Mouse (Mus musculus): ENCODE data around the gene Med27. TPM values are rescaled to one million over a fixed set of nuclear protein-coding genes. Genes with fewer than 3 reads are reported as not detected.

Gene Med27
- polyA plus RNA-seq, 1 experiment from 2014 or later, result 57.1 TPM

- Histone ChIP-seq H3K9ac (ENCODE audit: low read depth, low read length) (peak overlapping the region; percentile 15; the same call in 1 of the 2 replicates), H3K4me3 (ENCODE audit: low read length) (no peak overlapping the region), H3K27me3 (ENCODE audit: control insufficient read depth, insufficient read depth, low read length) (no peaks in the 10 kb centered on the region), H3K4me1 (ENCODE audit: control insufficient read depth, insufficient read depth, low read length) (peaks cover 3% of the 10 kb centered on the region), H3K27ac (ENCODE audit: low read depth, low read length) (no peak overlapping the region), H3K36me3 (ENCODE audit: control insufficient read depth, insufficient read depth, low read length) (no peaks in the 10 kb centered on the region), H3K4me2 (replicated peaks; ENCODE audit: low read depth, low read length) (no peak overlapping the region), H3K9me3 (ENCODE audit: control insufficient read depth, low read length) (no peaks in the 10 kb centered on the region)
- no peak for ATAC-seq (ENCODE audit: low FRiP score, low TSS enrichment)
- 92% methylated on average over 2 of the region's 2 CpGs for WGBS
Measured at GRCm38 (mm10) chr2:29485519-29485918, 138.9 kb downstream of the Med27 start.

GRCm38 (mm10) chr2:29486491-29486890 is 139.9 kb downstream of the Med27 start:
- Histone ChIP-seq H3K36me3 (ENCODE audit: control insufficient read depth, insufficient read depth, low read length) (no peaks in the 10 kb centered on the region), H3K4me2 (replicated peaks; ENCODE audit: low read depth, low read length) (no peak overlapping the region), H3K27me3 (ENCODE audit: control insufficient read depth, insufficient read depth, low read length) (no peaks in the 10 kb centered on the region), H3K27ac (ENCODE audit: low read depth, low read length) (no peak overlapping the region), H3K9me3 (ENCODE audit: control insufficient read depth, low read length) (no peaks in the 10 kb centered on the region), H3K4me1 (ENCODE audit: control insufficient read depth, insufficient read depth, low read length) (peaks cover 3% of the 10 kb centered on the region), H3K4me3 (ENCODE audit: low read length) (no peak overlapping the region), H3K9ac (ENCODE audit: low read depth, low read length) (no peak overlapping the region)
- 47% methylated on average over 7 of the region's 7 CpGs for WGBS
- no peak for ATAC-seq (ENCODE audit: low FRiP score, low TSS enrichment)

- H3K4me2 ChIP-seq (replicated peaks; ENCODE audit: low read depth, low read length), result no peak overlapping the region
- ATAC-seq (ENCODE audit: low FRiP score, low TSS enrichment), result no peak
- WGBS, result 27% methylated on average over 2 of the region's 2 CpGs
Measured at GRCm38 (mm10) chr2:29487652-29488051, 141.0 kb downstream of the Med27 start.

GRCm38 (mm10) chr2:29488379-29489236 is 142.0 kb downstream of the Med27 start:
- Histone ChIP-seq H3K9me3 (ENCODE audit: control insufficient read depth, low read length) (no peaks in the 10 kb centered on the region), H3K27me3 (ENCODE audit: control insufficient read depth, insufficient read depth, low read length) (no peaks in the 10 kb centered on the region), H3K27ac (ENCODE audit: low read depth, low read length) (no peak overlapping the region), H3K4me3 (ENCODE audit: low read length) (no peak overlapping the region), H3K4me1 (ENCODE audit: control insufficient read depth, insufficient read depth, low read length) (peaks cover 13% of the 10 kb centered on the region), H3K9ac (ENCODE audit: low read depth, low read length) (no peak overlapping the region), H3K36me3 (ENCODE audit: control insufficient read depth, insufficient read depth, low read length) (no peaks in the 10 kb centered on the region), H3K4me2 (replicated peaks; ENCODE audit: low read depth, low read length) (no peak overlapping the region)
- no peak for ATAC-seq (ENCODE audit: low FRiP score, low TSS enrichment)
- 81% methylated on average over 13 of the region's 13 CpGs for WGBS

More at GRCm38 (mm10) chr2:29487652-29488051, 141.0 kb downstream of the Med27 start:
- peaks cover 4% of the 10 kb centered on the region for H3K4me1 ChIP-seq (ENCODE audit: control insufficient read depth, insufficient read depth, low read length)
- no peaks in the 10 kb centered on the region for H3K27me3 ChIP-seq (ENCODE audit: control insufficient read depth, insufficient read depth, low read length)
- H3K9ac ChIP-seq (ENCODE audit: low read depth, low read length), result no peak overlapping the region
- no peaks in the 10 kb centered on the region for H3K9me3 ChIP-seq (ENCODE audit: control insufficient read depth, low read length)
- H3K4me3 ChIP-seq (ENCODE audit: low read length), result no peak overlapping the region
- H3K36me3 ChIP-seq (ENCODE audit: control insufficient read depth, insufficient read depth, low read length), result no peaks in the 10 kb centered on the region
- H3K27ac ChIP-seq (ENCODE audit: low read depth, low read length), result 0 out of 2 replicates have a peak overlapping the region, but pooled peaks have one; percentile 9

- Histone ChIP-seq H3K27ac (ENCODE audit: low read depth, low read length) (no peak overlapping the region), H3K9me3 (ENCODE audit: control insufficient read depth, low read length) (no peaks in the 10 kb centered on the region), H3K4me2 (replicated peaks; ENCODE audit: low read depth, low read length) (no peak overlapping the region), H3K9ac (ENCODE audit: low read depth, low read length) (no peak overlapping the region), H3K27me3 (ENCODE audit: control insufficient read depth, insufficient read depth, low read length) (no peaks in the 10 kb centered on the region), H3K4me3 (ENCODE audit: low read length) (no peak overlapping the region), H3K36me3 (ENCODE audit: control insufficient read depth, insufficient read depth, low read length) (no peaks in the 10 kb centered on the region), H3K4me1 (ENCODE audit: control insufficient read depth, insufficient read depth, low read length) (peaks cover 15% of the 10 kb centered on the region)
- 47% methylated on average over 6 of the region's 6 CpGs for WGBS
- no peak for ATAC-seq (ENCODE audit: low FRiP score, low TSS enrichment)
Measured at GRCm38 (mm10) chr2:29491656-29492055, 145.0 kb downstream of the Med27 start.

- Histone ChIP-seq H3K27ac (ENCODE audit: low read depth, low read length) (no peak overlapping the region), H3K36me3 (ENCODE audit: control insufficient read depth, insufficient read depth, low read length) (no peaks in the 10 kb centered on the region), H3K9ac (ENCODE audit: low read depth, low read length) (no peak overlapping the region), H3K4me2 (replicated peaks; ENCODE audit: low read depth, low read length) (no peak overlapping the region), H3K4me1 (ENCODE audit: control insufficient read depth, insufficient read depth, low read length) (peaks cover 11% of the 10 kb centered on the region), H3K9me3 (ENCODE audit: control insufficient read depth, low read length) (no peaks in the 10 kb centered on the region), H3K4me3 (ENCODE audit: low read length) (no peak overlapping the region), H3K27me3 (ENCODE audit: control insufficient read depth, insufficient read depth, low read length) (no peaks in the 10 kb centered on the region)
- 27% methylated on average over 9 of the region's 9 CpGs for WGBS
- 0 out of 2 replicates have a peak, but pooled peaks have one; percentile 20 for ATAC-seq (ENCODE audit: low FRiP score, low TSS enrichment)
Measured at GRCm38 (mm10) chr2:29493396-29494031, 146.9 kb downstream of the Med27 start.

- Histone ChIP-seq H3K9ac (ENCODE audit: low read depth, low read length) (no peak overlapping the region), H3K4me3 (ENCODE audit: low read length) (no peak overlapping the region), H3K27me3 (ENCODE audit: control insufficient read depth, insufficient read depth, low read length) (no peaks in the 10 kb centered on the region), H3K9me3 (ENCODE audit: control insufficient read depth, low read length) (no peaks in the 10 kb centered on the region), H3K4me1 (ENCODE audit: control insufficient read depth, insufficient read depth, low read length) (peaks cover 11% of the 10 kb centered on the region), H3K4me2 (replicated peaks; ENCODE audit: low read depth, low read length) (no peak overlapping the region), H3K27ac (ENCODE audit: low read depth, low read length) (no peak overlapping the region), H3K36me3 (ENCODE audit: control insufficient read depth, insufficient read depth, low read length) (no peaks in the 10 kb centered on the region)
- WGBS, result 86% methylated on average over 2 of the region's 2 CpGs
- ATAC-seq (ENCODE audit: low FRiP score, low TSS enrichment), result no peak
Measured at GRCm38 (mm10) chr2:29495271-29495670, 148.7 kb downstream of the Med27 start.

GRCm38 (mm10) chr2:29500601-29501350 is 154.2 kb downstream of the Med27 start:
- Histone ChIP-seq H3K27me3 (ENCODE audit: control insufficient read depth, insufficient read depth, low read length) (no peaks in the 10 kb centered on the region), H3K9me3 (ENCODE audit: control insufficient read depth, low read length) (no peaks in the 10 kb centered on the region), H3K36me3 (ENCODE audit: control insufficient read depth, insufficient read depth, low read length) (no peaks in the 10 kb centered on the region; the same call in 1 of the 2 replicates), H3K4me2 (replicated peaks; ENCODE audit: low read depth, low read length) (no peak overlapping the region), H3K4me1 (ENCODE audit: control insufficient read depth, insufficient read depth, low read length) (no peaks in the 10 kb centered on the region), H3K4me3 (ENCODE audit: low read length) (no peak overlapping the region), H3K9ac (ENCODE audit: low read depth, low read length) (no peak overlapping the region), H3K27ac (ENCODE audit: low read depth, low read length) (no peak overlapping the region)
- ATAC-seq (ENCODE audit: low FRiP score, low TSS enrichment), result no peak
- WGBS, result 83% methylated on average over 9 of the region's 9 CpGs
